Mouse (Mus musculus) stomach, postnatal 0 days (tissue): ENCODE results near the gene Ahnak2.

Experiments
- CTCF ChIP-seq: IDR thresholded peaks from 2 replicates; pipeline ENCODE4 v1.5.1; 2016; ENCODE audit warnings: antibody characterized with exemption, low read depth, mild to moderate bottlenecking, moderate library complexity
- EP300 ChIP-seq: optimal IDR thresholded peaks from 2 replicates; pipeline ENCODE3; 2016; ENCODE audit warnings: antibody characterized with exemption

- TF ChIP-seq CTCF (no peak), EP300 (no peak)
Measured at GRCm38 (mm10) chr12:112762018-112762417, 40.4 kb downstream of the Ahnak2 start.
